Mouse (Mus musculus): Measurements from ENCODE around the gene Pvr. TPM values are rescaled to one million over a fixed set of nuclear protein-coding genes. Genes with fewer than 3 reads are reported as not detected.

Pvr gene
- polyA plus RNA-seq (2015; fragmentation: Nextera tagmentation; extraction: Ambion mirVana), result 13.2 and 14.1 TPM in 2 replicates

GRCm38 (mm10) chr7:19920506-19921261, at the start of gene Pvr:
TSS of gene Pvr (minus strand) at chr7:19921160.
- Histone ChIP-seq H3K9ac (peak within 1 kb of the TSS; percentile 61), H3K27me3 (no peaks in the 10 kb centered on the region), H3K36me3 (peaks cover 19% of the 10 kb centered on the region), H3K4me3 (replicated peaks) (peak within 1 kb of the TSS; percentile 64), H3K27ac (replicated peaks) (peak within 1 kb of the TSS; percentile 74), H3K9me3 (replicated peaks) (no peaks in the 10 kb centered on the region), H3K4me2 (replicated peaks) (peak within 1 kb of the TSS; percentile 58), H3K4me1 (peaks cover 8% of the 10 kb centered on the region)
- peak; percentile 87 for ATAC-seq (ENCODE audit: insufficient number of reproducible peaks, low FRiP score, low TSS enrichment, low read depth)
- 1% methylated on average over 60 of the region's 60 CpGs for WGBS

DNA sequence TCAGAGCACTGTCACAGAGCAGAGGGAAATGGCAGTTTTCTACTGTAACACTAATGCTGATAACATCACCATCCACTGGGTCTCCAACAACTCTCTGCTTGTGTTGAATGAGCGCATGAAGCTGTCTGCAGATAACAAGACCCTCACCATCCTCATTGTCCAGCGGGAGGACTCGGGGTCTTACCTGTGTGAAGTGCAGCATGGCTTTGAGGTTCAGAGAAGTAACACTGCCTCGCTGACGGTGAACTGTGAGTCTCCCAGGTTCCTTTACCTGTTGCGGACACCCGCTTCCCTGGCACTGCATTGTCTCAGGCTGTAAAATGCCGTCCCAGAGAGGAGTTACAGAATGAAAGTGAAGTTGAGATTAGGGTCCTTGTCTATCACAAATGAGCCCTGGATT, 49.2 kb upstream of the Pvr start:
- no peak overlapping the region for H3K4me3 ChIP-seq (replicated peaks)
- no peaks in the 10 kb centered on the region for H3K27me3 ChIP-seq
- H3K27ac ChIP-seq (replicated peaks), result no peak overlapping the region
- ATAC-seq (ENCODE audit: insufficient number of reproducible peaks, low FRiP score, low TSS enrichment, low read depth), result no peak
- H3K4me1 ChIP-seq, result no peaks in the 10 kb centered on the region
- no peak overlapping the region for H3K9ac ChIP-seq
- H3K36me3 ChIP-seq, result no peaks in the 10 kb centered on the region
- WGBS, result 92% methylated on average over 8 of the region's 8 CpGs
- no peak overlapping the region for H3K4me2 ChIP-seq (replicated peaks)
- H3K9me3 ChIP-seq (replicated peaks), result 0 out of 2 replicates have a peak, but pooled peaks cover 6% of the 10 kb centered on the region

- no peaks in the 10 kb centered on the region for H3K4me1 ChIP-seq
- H3K4me2 ChIP-seq (replicated peaks), result no peak overlapping the region
- no peak overlapping the region for H3K4me3 ChIP-seq (replicated peaks)
- no peak overlapping the region for H3K9ac ChIP-seq
- H3K9me3 ChIP-seq (replicated peaks), result 0 out of 2 replicates have a peak, but pooled peaks cover 6% of the 10 kb centered on the region
- no peaks in the 10 kb centered on the region for H3K36me3 ChIP-seq
- 94% methylated on average over 4 of the region's 4 CpGs for WGBS
- no peak overlapping the region for H3K27ac ChIP-seq (replicated peaks)
- no peak for ATAC-seq (ENCODE audit: insufficient number of reproducible peaks, low FRiP score, low TSS enrichment, low read depth)
- no peaks in the 10 kb centered on the region for H3K27me3 ChIP-seq
These were observed 48.7 kb upstream of the Pvr start for GRCm38 (mm10) chr7:19969541-19970090.

GRCm38 (mm10) chr7:19969106-19969505, 48.1 kb upstream of the Pvr start:
- Histone ChIP-seq H3K36me3 (no peaks in the 10 kb centered on the region), H3K4me1 (no peaks in the 10 kb centered on the region), H3K4me3 (replicated peaks) (no peak overlapping the region), H3K9ac (no peak overlapping the region), H3K9me3 (replicated peaks) (0 out of 2 replicates have a peak, but pooled peaks cover 6% of the 10 kb centered on the region), H3K27ac (replicated peaks) (no peak overlapping the region), H3K4me2 (replicated peaks) (no peak overlapping the region), H3K27me3 (no peaks in the 10 kb centered on the region)
- no peak for ATAC-seq (ENCODE audit: insufficient number of reproducible peaks, low FRiP score, low TSS enrichment, low read depth)
- WGBS, result 81% methylated on average over 3 of the region's 3 CpGs

DNA sequence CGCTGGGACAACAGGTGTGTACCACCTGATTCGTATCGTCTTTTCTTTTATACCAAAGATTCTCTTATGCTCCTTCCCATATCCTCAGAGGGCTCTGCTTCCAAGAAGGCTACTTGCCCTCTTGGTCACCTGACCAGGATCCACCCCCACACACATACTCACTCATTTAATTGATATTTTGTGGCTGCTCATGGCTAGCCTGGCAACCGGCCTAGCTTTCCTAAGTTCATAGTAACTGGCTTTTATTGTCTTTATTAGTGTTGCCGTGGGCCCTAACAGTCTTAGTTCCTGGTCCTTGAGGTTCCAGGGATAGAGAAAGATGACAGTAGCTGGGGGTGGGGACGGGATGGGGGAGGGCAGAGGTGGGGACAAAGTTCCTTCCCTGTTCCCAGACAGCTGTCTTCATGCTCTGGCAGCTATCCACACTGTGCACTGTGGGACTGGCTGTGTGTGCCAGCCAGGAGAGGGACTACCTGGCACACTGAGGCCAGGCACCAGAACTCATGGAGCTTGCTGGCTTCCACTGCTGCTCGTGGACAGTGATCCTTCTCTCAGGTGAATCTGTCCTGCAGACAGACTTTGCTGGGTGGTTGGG, 44.1 kb upstream of the Pvr start, which contains the start of gene Ceacam20:
TSS of gene Ceacam20 (plus strand) at position 428 of the 595 bp plus-strand sequence.
- H3K27me3 ChIP-seq, result no peaks in the 10 kb centered on the region
- no peaks in the 10 kb centered on the region for H3K4me1 ChIP-seq
- WGBS, result 82% methylated on average over 7 of the region's 7 CpGs
- no peak within 1 kb of the TSS for H3K9ac ChIP-seq
- no peaks in the 10 kb centered on the region for H3K9me3 ChIP-seq (replicated peaks)
- no peaks in the 10 kb centered on the region for H3K36me3 ChIP-seq
- H3K27ac ChIP-seq (replicated peaks), result no peak within 1 kb of the TSS
- no peak for ATAC-seq (ENCODE audit: insufficient number of reproducible peaks, low FRiP score, low TSS enrichment, low read depth)
- H3K4me2 ChIP-seq (replicated peaks), result no peak within 1 kb of the TSS
- H3K4me3 ChIP-seq (replicated peaks), result no peak within 1 kb of the TSS

DNA sequence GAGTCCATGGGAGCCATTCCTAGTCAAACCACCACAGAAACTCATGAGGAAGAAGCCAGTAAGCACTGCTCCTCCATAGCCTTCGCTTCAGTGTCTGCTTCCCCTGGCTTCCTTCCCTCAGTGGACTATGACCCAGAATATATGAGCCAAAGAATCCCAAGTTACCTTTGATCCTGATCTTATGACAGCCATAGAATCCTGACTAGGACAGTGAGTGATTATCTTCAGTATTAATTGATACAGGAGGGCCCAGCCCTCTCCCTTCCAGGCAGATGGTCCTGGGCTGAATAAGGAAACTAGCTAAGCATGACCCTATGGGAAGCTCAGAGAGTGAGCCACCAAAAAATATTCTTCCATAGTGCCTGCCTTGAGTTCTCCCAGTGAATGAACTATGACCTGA, 41.5 kb upstream of the Pvr start:
- no peak overlapping the region for H3K4me3 ChIP-seq (replicated peaks)
- H3K9me3 ChIP-seq (replicated peaks), result no peaks in the 10 kb centered on the region
- no peak overlapping the region for H3K9ac ChIP-seq
- H3K4me2 ChIP-seq (replicated peaks), result no peak overlapping the region
- no peak for ATAC-seq (ENCODE audit: insufficient number of reproducible peaks, low FRiP score, low TSS enrichment, low read depth)
- H3K4me1 ChIP-seq, result no peaks in the 10 kb centered on the region
- H3K27ac ChIP-seq (replicated peaks), result no peak overlapping the region
- H3K36me3 ChIP-seq, result no peaks in the 10 kb centered on the region
- 50% methylated on average over 1 of the region's 1 CpGs for WGBS
- no peaks in the 10 kb centered on the region for H3K27me3 ChIP-seq

DNA sequence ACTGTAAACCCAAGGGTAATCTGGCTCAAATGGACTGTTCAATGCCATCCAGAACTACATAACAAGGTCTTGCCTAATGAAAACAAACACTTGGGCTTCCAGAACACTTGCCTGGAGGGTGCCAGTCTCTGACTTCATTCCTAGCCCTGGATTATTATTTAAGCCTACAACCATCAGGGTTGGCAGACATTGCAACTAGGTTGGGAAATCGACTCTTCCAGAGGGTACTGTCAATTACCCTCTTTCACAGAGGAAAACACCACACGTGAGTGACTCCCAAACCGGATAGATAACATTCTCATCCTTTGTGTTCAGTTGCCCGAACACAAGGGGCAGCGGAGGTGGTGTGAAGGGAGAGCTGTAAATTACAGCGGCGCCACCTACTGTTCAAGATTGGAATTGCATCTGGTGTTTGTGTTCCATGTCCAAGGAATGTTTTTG, 35.4 kb upstream of the Pvr start:
- H3K27ac ChIP-seq (replicated peaks), result no peak overlapping the region
- 1% methylated on average over 7 of the region's 7 CpGs for WGBS
- H3K4me1 ChIP-seq, result no peaks in the 10 kb centered on the region
- H3K4me3 ChIP-seq (replicated peaks), result no peak overlapping the region
- H3K27me3 ChIP-seq, result no peaks in the 10 kb centered on the region
- H3K36me3 ChIP-seq, result no peaks in the 10 kb centered on the region
- no peak overlapping the region for H3K9ac ChIP-seq
- no peaks in the 10 kb centered on the region for H3K9me3 ChIP-seq (replicated peaks)
- ATAC-seq (ENCODE audit: insufficient number of reproducible peaks, low FRiP score, low TSS enrichment, low read depth), result no peak; the same call in 1 of the 2 replicates
- no peak overlapping the region for H3K4me2 ChIP-seq (replicated peaks)

- Histone ChIP-seq H3K4me1 (no peaks in the 10 kb centered on the region), H3K9ac (no peak overlapping the region), H3K4me3 (replicated peaks) (no peak overlapping the region), H3K9me3 (replicated peaks) (no peaks in the 10 kb centered on the region), H3K27ac (replicated peaks) (no peak overlapping the region), H3K4me2 (replicated peaks) (no peak overlapping the region), H3K27me3 (no peaks in the 10 kb centered on the region), H3K36me3 (no peaks in the 10 kb centered on the region)
- 55% methylated on average over 4 of the region's 4 CpGs for WGBS
- ATAC-seq (ENCODE audit: insufficient number of reproducible peaks, low FRiP score, low TSS enrichment, low read depth), result no peak
These were observed 34.9 kb upstream of the Pvr start for GRCm38 (mm10) chr7:19955861-19956260.

DNA sequence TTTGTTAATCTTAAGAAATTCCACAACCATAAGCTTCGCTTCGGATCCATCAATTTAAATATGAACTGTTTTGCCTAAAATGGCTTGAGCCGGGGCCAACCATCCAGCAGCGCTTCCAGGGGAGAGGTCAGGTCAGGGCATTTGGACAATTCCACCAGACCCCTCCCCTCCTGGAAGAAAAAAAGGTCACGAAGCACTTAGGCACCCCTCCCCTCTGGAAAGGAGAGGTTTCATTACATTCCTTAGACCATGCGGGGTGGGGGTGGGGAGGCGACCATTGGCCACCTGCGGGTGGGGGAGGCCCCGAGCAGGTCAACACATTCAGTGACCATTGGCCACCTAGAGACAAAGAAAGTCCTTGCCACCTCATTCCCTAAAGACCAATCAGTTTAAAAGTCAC, 32.1 kb upstream of the Pvr start:
- Histone ChIP-seq H3K27me3 (no peaks in the 10 kb centered on the region), H3K27ac (replicated peaks) (no peak overlapping the region), H3K4me1 (no peaks in the 10 kb centered on the region), H3K36me3 (no peaks in the 10 kb centered on the region), H3K9me3 (replicated peaks) (no peaks in the 10 kb centered on the region), H3K4me2 (replicated peaks) (no peak overlapping the region), H3K9ac (no peak overlapping the region), H3K4me3 (replicated peaks) (no peak overlapping the region)
- 38% methylated on average over 9 of the region's 9 CpGs for WGBS
- ATAC-seq (ENCODE audit: insufficient number of reproducible peaks, low FRiP score, low TSS enrichment, low read depth), result no peak

DNA sequence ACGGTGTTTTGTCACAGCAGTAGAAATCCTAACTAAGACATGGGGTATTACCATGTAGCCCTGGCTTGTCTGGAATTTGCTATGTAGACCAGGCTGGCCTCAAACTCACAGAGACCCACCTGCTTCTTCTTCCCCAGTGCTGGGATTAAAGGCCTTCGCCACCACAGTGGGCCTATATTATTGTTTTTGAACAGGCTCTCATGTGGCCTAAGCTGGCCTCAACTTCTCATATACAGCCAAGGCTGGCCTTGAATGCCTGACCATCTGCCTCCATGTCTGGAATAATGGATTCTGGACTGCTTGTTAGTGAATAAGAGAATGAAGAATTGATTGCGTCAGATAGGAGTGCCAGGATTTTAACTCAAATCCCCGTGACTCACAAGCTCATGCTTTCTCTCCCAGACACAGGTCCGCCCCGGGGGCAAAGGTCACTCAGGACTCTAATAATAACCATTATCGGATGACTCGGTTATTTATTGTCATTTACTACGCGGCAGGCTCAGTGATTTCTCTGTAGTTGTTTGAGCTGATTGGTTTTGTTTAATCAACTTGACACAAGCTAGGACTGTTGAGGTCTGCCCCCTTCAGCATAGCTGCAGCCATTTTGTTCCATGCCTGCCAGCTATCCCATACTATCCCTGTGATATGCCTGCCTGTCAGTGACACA, 31.5 kb upstream of the Pvr start:
- Histone ChIP-seq H3K4me1 (no peaks in the 10 kb centered on the region), H3K27me3 (no peaks in the 10 kb centered on the region), H3K4me3 (replicated peaks) (no peak overlapping the region), H3K4me2 (replicated peaks) (no peak overlapping the region), H3K9ac (no peak overlapping the region), H3K9me3 (replicated peaks) (no peaks in the 10 kb centered on the region), H3K27ac (replicated peaks) (no peak overlapping the region), H3K36me3 (no peaks in the 10 kb centered on the region)
- ATAC-seq (ENCODE audit: insufficient number of reproducible peaks, low FRiP score, low TSS enrichment, low read depth), result no peak
- 52% methylated on average over 10 of the region's 10 CpGs for WGBS

DNA sequence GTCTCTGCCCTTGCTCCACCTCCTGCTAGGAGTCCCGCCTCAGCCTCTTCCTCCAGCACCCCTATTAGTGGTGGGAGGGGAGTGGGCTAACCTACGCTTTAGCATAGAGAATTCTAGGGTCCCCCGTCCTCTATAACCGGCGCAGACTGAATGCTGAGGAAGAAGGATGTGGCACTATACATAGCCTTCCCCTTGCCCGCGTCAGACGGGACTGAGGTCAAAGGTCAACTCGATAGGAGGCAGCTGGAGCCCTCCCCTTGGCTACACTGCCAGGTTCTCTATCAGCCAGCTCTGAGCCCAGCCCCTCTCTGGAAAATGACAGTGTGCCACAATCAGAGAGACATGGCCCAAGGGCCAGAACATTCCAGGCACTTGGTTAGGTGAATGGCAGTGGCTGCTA, 29.6 kb upstream of the Pvr start, which contains the start of gene Igsf23:
TSS of gene Igsf23 (minus strand) at position 168 of the 400 bp plus-strand sequence.
- 43% methylated on average over 9 of the region's 9 CpGs for WGBS
- Histone ChIP-seq H3K9ac (no peak within 1 kb of the TSS), H3K4me3 (replicated peaks) (no peak within 1 kb of the TSS), H3K36me3 (no peaks in the 10 kb centered on the region), H3K27ac (replicated peaks) (no peak within 1 kb of the TSS), H3K27me3 (no peaks in the 10 kb centered on the region), H3K9me3 (replicated peaks) (no peaks in the 10 kb centered on the region), H3K4me2 (replicated peaks) (no peak within 1 kb of the TSS), H3K4me1 (no peaks in the 10 kb centered on the region)
- ATAC-seq (ENCODE audit: insufficient number of reproducible peaks, low FRiP score, low TSS enrichment, low read depth), result no peak

Data from embryonic facial prominence, embryonic 15.5 days (tissue).